Mouse (Mus musculus) brain, embryonic 14.5 days (tissue): ENCODE measurements around the gene Ehmt1. TPM values are rescaled to one million over a fixed set of nuclear protein-coding genes. Genes with fewer than 3 reads are reported as not detected.

Experiments
- DNase-seq: peaks from one replicate; pipeline ENCODE4 v3.0.0-alpha.2; 2011; ENCODE audit warnings: low read depth
- CTCF ChIP-seq: fragments of 200-500 bp; IDR thresholded peaks from 2 replicates; pipeline ENCODE4 v1.5.1; 2012; ENCODE audit warnings: inconsistent platforms, mild to moderate bottlenecking, moderate library complexity, borderline replicate concordance; ENCODE audit not compliant: insufficient read depth, insufficient read length; ENCODE audit errors: extremely low read depth
- POLR2A ChIP-seq: fragments of 200-500 bp; IDR thresholded peaks from 2 replicates; pipeline ENCODE4 v1.6.1; 2012; ENCODE audit warnings: mild to moderate bottlenecking, inconsistent platforms, borderline replicate concordance; ENCODE audit not compliant: poor library complexity, insufficient read depth, insufficient read length, severe bottlenecking; ENCODE audit errors: extremely low read depth
- polyA plus RNA-seq: library from polyadenylated mRNA; depleted of rRNA; stranded (reverse); fragments of >200 nt; gene quantifications from 2 replicates; pipeline ENCODE4 v1.2.3, GENCODE M21; 2012; rRNA removed

The Ehmt1 gene
- polyA plus RNA-seq: 146 and 147 TPM in 2 replicates

GRCm38 (mm10) chr2:24918930-24919838 is at the start of gene Ehmt1:
Ehmt1 (minus strand) TSS chr2:24919614.
- DNase-seq: peak; percentile 97
- no peak for TF ChIP-seq CTCF
- peak; percentile 95 for TF ChIP-seq POLR2A

DNA sequence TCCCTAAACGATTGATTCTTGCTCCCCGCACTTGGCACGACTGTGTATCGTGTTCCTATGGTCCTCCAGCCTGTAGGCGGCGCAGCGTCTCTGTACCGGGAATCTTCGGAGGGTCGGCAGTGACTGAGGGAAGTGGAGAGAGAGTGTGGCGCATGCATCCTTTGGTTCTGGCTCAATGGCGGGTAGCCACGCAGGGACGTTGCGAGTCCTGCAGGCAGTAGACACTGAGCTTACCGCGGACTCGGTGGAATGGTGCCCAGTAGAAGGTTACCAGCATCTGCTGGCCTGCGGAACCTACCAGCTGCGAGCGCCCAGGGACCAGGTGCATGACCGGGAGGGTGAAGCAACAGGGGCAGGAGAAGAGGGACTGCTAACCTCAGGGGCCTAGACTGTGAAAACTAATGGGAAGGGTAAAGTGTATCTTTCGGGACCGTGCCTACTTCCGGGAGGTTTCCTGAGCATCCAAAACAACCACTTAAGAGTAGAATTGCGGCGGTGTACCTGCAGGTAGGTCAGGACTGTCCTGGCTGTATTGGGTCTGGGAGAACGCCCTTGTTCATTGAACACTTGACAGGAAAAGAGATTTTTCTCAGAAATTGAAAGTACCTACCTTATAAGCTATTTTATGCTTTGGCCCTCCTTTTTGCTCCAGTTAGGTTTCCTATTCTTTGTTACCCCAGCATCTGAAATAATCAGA is 43.0 kb upstream of the Ehmt1 start, which contains the start of gene Dph7:
Gene Dph7 (plus strand): TSS at position 97 of the 697 bp plus-strand sequence.
- DNase-seq: peak; percentile 94
- TF ChIP-seq POLR2A (peak; percentile 42; the same call in 1 of the 2 replicates), CTCF (peak; percentile 95)

DNA sequence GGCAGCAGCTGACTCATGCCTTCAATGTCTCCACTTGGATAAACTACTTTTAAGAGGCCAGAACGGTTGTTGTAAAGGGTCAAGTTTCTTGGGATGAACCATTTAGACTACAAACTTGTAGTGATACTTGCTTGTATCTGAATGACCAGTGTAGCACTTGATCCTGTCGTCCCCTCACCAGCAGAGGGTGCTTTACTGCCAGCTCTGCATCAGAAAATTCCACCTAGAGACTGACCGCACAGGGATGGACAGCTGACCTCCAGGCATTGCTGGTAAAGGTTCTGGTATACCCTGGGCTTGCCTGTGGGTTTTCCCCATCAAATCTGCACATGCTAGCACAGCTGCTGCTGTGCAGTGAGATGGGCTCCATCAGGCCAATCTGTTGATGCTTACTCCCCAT is 41.5 kb upstream of the Ehmt1 start:
- peak; percentile 49 for DNase-seq
- TF ChIP-seq CTCF (peak; percentile 49; the same call in 1 of the 2 replicates), POLR2A (no peak)

DNA sequence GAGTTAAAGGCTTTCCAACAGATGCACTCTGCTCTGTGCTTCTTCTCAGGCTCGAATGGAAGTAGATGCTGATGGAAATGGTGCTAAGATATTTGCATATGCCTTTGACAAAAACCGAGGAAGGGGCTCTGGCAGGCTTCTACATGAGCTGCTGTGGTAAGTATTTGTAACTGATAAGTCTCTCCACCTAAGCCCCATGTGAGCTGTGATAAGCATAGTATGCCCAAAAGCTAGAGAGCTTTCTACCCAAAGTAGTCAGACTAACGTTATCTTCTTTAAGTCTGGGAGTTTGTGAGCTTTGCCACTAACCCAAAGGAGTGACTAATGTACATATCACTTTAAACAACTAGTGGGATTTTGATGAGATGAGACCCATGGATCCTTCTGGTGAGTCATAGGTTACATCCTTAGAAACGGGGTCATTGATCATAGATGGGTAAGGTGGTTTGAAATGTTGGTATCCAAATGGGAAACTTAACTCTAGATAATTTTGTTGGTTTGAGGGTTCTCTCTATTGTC is 33.2 kb upstream of the Ehmt1 start:
- DNase-seq: no peak
- TF ChIP-seq CTCF (no peak), POLR2A (no peak)

DNA sequence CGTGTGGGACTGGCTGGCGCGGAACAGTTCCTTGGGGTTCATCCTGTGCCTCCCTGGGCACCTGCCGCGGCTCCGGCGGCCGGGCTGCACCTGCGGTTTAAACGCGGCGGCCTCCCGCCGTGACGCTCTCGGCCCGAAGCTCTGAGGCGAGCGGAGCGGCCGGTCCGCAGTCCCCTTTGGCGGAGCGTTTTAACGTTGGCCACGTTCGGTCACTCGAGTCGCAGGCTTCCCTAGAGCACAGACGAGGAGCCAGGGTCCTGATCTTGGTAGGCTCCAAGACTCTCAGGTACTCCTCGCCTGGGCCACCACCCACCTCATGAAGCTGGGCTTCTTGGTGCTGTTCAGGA is 30.7 kb upstream of the Ehmt1 start:
- peak; percentile 18 for DNase-seq

DNA sequence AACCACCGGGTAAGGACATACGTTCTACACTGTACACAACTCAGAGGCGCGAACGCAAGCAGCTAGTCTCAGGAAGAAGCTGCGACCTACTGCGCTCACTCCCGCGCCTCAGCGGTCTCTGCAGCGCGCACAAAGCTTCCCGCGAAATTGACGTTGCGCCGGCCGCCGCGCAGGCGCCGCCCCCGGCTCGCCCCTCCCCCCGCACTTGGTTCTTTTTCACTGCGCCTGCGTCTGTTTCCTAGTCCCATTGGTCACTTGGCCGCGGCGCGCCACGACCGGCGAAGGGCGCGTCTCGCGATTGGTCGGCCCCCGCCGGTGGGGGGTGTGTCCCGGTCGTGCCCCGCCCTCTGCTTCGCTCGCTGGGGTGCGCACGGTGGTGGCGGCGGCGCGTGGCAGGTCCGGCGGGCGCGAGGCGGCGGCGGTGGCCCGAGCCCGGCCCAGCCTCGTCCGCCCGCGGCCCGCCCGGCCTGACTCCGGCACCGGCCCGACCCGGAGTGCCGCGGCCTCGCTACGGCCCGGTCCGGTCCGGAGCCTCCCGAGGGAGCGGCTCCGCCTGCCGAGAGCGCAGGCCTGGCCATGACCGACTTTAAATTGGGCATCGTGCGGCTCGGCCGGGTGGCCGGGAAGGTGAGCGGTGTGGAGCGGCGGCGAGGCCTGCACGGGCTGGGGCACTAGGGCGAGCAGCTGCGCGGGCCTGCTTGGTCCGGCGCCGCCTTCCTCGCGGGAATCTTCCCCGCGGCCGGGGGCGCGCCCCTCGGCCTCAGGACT is 30.2 kb upstream of the Ehmt1 start, which contains the start of gene Zmynd19:
Gene Zmynd19 (plus strand): TSS at position 372 of the 768 bp plus-strand sequence.
- peak; percentile 99 for DNase-seq
- TF ChIP-seq POLR2A (peak; percentile 73), CTCF (no peak)

More for the DNA sequence above, 30.7 kb upstream of the Ehmt1 start:
- TF ChIP-seq CTCF: no peak
- no peak for TF ChIP-seq POLR2A

GRCm38 (mm10) chr2:24944304-24944703 is 24.9 kb upstream of the Ehmt1 start:
- peak; percentile 63 for DNase-seq

GRCm38 (mm10) chr2:24942092-24942491 is 22.7 kb upstream of the Ehmt1 start:
- TF ChIP-seq POLR2A (no peak), CTCF (no peak)
- DNase-seq: no peak

- TF ChIP-seq POLR2A: peak; percentile 47; the same call in 1 of the 2 replicates
- peak; percentile 43; the same call in 1 of the 2 replicates for TF ChIP-seq CTCF
- DNase-seq: peak; percentile 96
Observed at GRCm38 (mm10) chr2:24935057-24935796, 15.8 kb upstream of the Ehmt1 start, which contains the start of gene Arrdc1. Arrdc1 (minus strand) TSS chr2:24935252.

GRCm38 (mm10) chr2:24934441-24934963 is 15.1 kb upstream of the Ehmt1 start:
- DNase-seq: no peak
- TF ChIP-seq CTCF: no peak
- TF ChIP-seq POLR2A: no peak

DNA sequence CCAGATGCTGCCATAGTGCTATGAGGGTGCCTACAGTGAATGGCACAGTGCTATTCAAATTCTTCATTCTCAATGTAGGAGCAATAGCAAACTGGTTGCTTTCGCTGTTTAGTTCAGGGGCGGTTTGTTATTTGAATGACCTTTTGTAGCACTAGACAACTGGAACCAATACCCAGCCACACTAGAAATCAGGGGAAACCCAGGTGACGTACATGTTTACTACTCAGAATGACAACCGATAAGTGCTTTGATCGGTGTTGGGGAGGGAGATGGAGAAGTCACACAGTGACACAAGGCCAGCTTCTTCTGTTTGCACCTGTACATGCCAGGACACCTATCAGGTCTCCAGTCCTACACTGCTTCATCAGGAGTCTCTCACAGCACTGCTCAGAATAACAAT is 10.2 kb upstream of the Ehmt1 start:
- TF ChIP-seq CTCF (no peak), POLR2A (no peak)
- DNase-seq: no peak
